Mouse (Mus musculus): ENCODE measurements around the gene Glod4. TPM values are rescaled to one million over a fixed set of nuclear protein-coding genes. Genes with fewer than 3 reads are reported as not detected.
A peak's percentile ranks its signal among the peaks of the same experiment; 100 is the strongest.

Gene Glod4
- polyA plus RNA-seq, 1 experiment from 2014 or later: 138 TPM

DNA sequence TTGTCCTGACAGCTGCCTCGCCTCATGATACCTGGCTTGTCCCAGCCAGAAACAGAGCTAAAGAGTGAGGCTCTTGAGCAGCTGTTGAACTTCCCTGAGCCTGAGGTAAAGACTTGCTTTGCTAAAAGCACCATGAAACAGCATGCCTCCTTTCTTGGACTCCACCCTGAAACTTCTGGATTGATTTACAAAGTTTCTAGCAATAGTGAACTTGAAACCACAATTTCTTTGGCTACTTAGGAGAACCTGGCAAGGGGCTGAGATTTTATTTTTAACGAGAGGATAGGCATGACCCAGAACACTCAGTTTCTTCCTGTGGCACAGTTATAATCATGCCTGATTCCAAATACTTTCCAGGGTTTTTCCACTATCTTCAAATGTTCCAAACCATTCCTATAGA lies 121.0 kb downstream of the Glod4 start:
- H3K4me3 ChIP-seq (replicated peaks): no peak overlapping the region
- ATAC-seq: no peak
- no peak overlapping the region for H3K27ac ChIP-seq
- peaks cover 4% of the 10 kb centered on the region; the same call in 1 of the 2 replicates for H3K36me3 ChIP-seq
- 85% methylated on average over 2 of the region's 2 CpGs for WGBS
- H3K27me3 ChIP-seq (replicated peaks): no peaks in the 10 kb centered on the region
- no peak overlapping the region for H3K4me2 ChIP-seq (replicated peaks)
- H3K4me1 ChIP-seq (replicated peaks): peaks cover 16% of the 10 kb centered on the region
- H3K9ac ChIP-seq: no peak overlapping the region
- H3K9me3 ChIP-seq: no peaks in the 10 kb centered on the region

DNA sequence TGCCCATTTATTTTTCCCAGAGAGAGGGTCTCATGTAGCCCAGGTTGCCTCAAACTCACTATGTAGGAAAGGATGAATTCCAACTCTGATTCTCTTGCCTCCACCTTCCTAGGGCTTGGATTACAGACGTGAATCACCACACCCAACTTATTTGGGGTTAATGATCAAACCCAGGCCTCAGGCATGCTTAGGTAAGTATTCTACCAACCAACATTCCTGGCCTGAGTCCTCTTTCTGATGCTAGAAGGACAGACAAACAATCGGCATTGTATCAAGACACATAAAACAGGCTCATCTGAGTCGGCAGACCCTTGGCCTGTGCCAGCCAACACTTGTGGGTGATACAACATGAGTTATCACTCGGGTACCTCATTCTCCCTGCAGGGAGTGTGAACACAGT lies 122.4 kb downstream of the Glod4 start:
- Histone ChIP-seq H3K9me3 (no peaks in the 10 kb centered on the region), H3K9ac (no peak overlapping the region), H3K27me3 (replicated peaks) (no peaks in the 10 kb centered on the region), H3K36me3 (peaks cover 12% of the 10 kb centered on the region; the same call in 1 of the 2 replicates), H3K4me1 (replicated peaks) (peaks cover 16% of the 10 kb centered on the region), H3K4me3 (replicated peaks) (no peak overlapping the region), H3K27ac (peak overlapping the region; percentile 15; the same call in 1 of the 2 replicates), H3K4me2 (replicated peaks) (no peak overlapping the region)
- ATAC-seq: no peak
- 65% methylated on average over 4 of the region's 4 CpGs for WGBS

DNA sequence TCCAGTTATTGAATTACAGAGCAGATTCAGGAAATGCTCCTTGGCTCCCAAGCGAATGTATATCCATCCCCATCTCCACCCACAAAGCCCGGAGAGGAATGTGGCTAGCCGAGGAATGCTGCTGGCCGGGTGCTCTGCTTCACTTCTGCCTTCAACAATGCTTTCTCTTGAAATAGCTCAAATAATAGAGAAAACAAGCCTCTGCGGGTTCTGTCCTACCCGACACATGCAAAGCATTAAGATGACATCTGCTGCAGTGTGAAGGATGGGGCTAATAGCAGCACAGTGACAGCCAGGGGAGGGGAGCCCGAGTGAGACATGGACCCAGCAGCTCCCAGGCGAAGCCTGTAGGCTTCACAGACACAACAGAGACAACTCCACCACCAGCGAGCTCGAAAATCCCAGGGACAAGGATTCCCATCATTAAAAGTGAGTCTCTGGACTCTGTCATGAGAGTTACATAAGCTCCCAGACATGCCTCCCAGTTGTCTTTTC lies 123.1 kb downstream of the Glod4 start:
- 19% methylated on average over 10 of the region's 10 CpGs for WGBS
- Histone ChIP-seq H3K27me3 (replicated peaks) (no peaks in the 10 kb centered on the region), H3K9me3 (no peaks in the 10 kb centered on the region), H3K36me3 (peaks cover 13% of the 10 kb centered on the region; the same call in 1 of the 2 replicates), H3K27ac (peak overlapping the region; percentile 71), H3K4me1 (replicated peaks) (peaks cover 16% of the 10 kb centered on the region), H3K4me2 (replicated peaks) (no peak overlapping the region), H3K9ac (no peak overlapping the region), H3K4me3 (replicated peaks) (no peak overlapping the region)
- peak; percentile 58 for ATAC-seq

DNA sequence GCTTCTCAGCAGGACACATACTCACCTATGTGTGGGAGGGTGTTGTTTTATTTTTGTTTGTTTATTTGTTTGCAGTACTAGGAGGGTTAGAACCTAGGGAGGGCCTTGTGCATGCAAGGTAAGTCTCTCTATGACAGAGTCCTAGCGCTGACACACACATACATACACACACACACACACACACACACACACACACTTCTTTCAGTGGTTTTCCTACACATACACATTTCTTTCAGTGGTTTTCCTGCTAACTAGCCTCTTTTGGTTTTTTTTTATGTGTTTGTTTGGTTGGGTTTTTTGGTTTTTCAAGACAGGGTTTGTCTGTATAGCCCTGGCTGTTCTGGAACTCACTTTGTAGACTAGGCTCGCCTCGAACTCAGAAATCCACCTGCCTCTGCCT lies 133.1 kb downstream of the Glod4 start:
- 99% methylated on average over 3 of the region's 3 CpGs for WGBS
- no peak overlapping the region for H3K4me2 ChIP-seq (replicated peaks)
- no peaks in the 10 kb centered on the region for H3K9me3 ChIP-seq
- no peak for ATAC-seq
- H3K9ac ChIP-seq: no peak overlapping the region
- no peak overlapping the region for H3K27ac ChIP-seq
- no peak overlapping the region for H3K4me3 ChIP-seq (replicated peaks)
- peaks cover 10% of the 10 kb centered on the region; the same call in 1 of the 2 replicates for H3K4me1 ChIP-seq (replicated peaks)
- peaks cover 11% of the 10 kb centered on the region; the same call in 1 of the 2 replicates for H3K36me3 ChIP-seq
- H3K27me3 ChIP-seq (replicated peaks): no peaks in the 10 kb centered on the region

DNA sequence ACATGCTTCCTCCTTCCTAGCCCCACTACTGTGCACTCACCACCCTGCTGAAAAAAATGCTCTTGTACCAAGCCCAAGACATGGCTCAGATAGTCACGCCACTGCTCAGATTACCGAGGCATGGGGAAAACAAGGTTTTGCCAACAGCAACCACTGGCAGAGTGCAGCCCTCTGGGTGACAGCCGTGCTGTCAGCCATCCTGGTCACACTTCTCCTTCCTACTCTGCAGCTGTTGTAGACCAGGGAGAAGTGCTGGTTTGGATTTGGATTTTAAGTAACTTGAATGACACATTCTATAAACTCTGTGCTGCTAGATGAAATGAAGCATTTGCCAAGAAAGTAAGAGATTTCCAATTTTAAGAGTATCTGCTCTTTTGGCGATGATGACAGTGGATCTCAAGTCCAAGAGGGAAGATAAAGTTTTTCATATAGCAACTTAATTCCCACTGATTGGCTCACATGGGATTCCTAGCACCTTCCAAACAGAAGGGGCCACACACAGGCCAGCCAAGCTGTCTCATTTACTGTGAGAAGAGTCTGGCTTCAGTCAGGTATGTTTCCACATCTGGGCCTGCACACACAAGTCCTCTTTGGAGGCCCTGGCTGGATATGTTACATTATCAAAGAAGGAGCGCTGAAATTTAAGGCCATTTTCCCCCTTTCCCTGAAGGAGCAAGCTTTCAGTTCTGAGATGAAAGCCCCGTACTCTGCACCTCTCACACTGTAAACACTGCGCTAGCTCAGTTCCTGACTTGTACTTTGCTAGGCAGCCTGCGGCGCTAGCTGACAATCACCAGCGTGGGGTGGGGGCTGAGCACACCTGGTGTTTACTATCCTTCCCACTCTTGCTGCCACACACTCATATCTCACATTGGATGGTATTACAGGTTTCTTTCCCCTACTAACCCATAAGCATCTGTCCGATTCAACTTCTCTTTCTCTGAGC lies 136.7 kb downstream of the Glod4 start:
- peaks cover 7% of the 10 kb centered on the region; the same call in 1 of the 2 replicates for H3K36me3 ChIP-seq
- no peak overlapping the region for H3K4me3 ChIP-seq (replicated peaks)
- H3K4me1 ChIP-seq (replicated peaks): peaks cover 14% of the 10 kb centered on the region
- WGBS: 57% methylated on average over 11 of the region's 11 CpGs
- H3K4me2 ChIP-seq (replicated peaks): no peak overlapping the region
- H3K9ac ChIP-seq: no peak overlapping the region
- no peaks in the 10 kb centered on the region for H3K27me3 ChIP-seq (replicated peaks)
- H3K27ac ChIP-seq: peak overlapping the region; percentile 56
- no peaks in the 10 kb centered on the region for H3K9me3 ChIP-seq
- 0 out of 2 replicates have a peak, but pooled peaks have one; percentile 51 for ATAC-seq

DNA sequence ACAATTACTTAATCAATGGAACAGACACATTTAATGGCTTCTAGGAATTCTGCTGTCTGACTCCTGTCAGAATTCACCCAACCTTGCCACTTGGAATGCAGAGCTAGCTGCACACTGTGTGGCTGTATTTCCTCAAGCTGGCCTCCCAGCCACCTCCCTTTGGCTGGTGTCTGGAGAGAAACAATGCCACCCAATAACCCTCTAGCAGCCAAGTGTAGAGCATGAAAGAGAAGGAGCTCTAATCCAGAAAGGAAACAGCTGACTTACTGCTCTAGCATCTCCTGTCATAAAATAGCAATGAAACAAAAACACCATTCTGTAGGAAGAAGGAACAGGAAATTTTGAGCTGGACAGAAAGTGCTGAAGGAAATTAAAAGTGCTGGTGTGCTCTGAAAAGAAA lies 142.4 kb downstream of the Glod4 start:
- Histone ChIP-seq H3K9ac (no peak overlapping the region), H3K4me2 (replicated peaks) (no peak overlapping the region), H3K4me3 (replicated peaks) (no peak overlapping the region), H3K27ac (no peak overlapping the region), H3K4me1 (replicated peaks) (peaks cover 33% of the 10 kb centered on the region), H3K27me3 (replicated peaks) (no peaks in the 10 kb centered on the region), H3K36me3 (no peaks in the 10 kb centered on the region), H3K9me3 (no peaks in the 10 kb centered on the region)
- ATAC-seq: no peak

DNA sequence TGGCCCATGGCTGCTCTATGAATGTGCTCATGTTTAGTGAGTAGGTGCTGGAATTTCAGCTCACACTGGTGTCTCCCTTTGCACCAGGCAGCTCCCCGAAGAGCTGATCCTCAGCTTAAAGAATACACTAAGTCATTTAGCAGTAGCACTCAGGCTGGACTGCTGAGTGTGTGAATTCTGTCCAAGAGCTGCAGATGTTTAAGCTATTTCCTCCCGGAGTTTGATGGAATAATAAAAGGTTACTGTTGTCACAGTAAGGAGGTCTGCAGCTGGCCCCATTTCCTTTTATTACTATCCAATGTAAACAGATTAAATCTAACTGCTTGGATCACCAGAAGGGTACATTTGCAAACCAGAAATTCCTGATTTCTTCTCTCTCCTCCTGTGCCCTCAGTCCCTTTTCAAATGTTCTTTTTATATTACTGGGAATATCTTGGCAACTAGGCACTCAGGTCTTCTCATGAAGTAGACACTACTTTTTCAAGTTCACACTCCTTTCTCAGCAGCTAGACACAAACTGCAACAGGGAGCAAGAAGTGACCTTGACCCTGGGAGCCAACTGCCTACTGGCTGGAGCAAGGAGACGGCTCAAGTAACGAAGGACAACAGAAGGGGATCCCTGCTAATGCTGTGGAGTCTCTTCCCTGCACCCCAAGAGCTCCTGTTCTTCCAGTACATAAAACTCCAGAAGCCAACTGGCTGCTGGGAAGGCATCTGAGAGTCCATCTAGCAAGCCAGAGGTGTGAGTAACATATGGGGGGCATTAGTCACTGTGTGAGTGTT lies 144.1 kb downstream of the Glod4 start:
- Histone ChIP-seq H3K4me2 (replicated peaks) (peak overlapping the region; percentile 2; the same call in 1 of the 2 replicates), H3K9me3 (no peaks in the 10 kb centered on the region), H3K36me3 (no peaks in the 10 kb centered on the region), H3K4me3 (replicated peaks) (no peak overlapping the region), H3K4me1 (replicated peaks) (peaks cover 29% of the 10 kb centered on the region), H3K27me3 (replicated peaks) (no peaks in the 10 kb centered on the region), H3K27ac (peak overlapping the region; percentile 82), H3K9ac (peak overlapping the region; percentile 10; the same call in 1 of the 2 replicates)
- WGBS: 13% methylated on average over 4 of the region's 4 CpGs
- peak; percentile 89 for ATAC-seq

DNA sequence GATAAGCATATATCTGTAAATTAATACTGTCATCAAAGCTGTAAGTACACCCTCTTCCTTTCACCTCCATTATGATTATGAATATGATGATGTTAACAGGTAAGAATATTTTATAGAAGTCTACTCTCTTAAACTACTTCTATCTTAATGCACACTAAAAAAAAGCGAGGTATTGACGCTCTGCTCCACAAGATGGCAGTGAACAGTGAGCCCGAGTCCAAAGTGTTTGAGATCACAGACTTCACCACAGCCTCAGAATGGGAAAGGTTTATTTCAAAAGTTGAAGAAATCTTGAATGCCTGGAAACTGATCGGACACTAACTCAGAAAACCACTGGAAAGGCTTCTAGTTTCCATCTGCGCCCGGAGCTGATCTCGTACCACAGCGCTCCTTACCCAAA lies 149.9 kb downstream of the Glod4 start:
- WGBS: 86% methylated on average over 8 of the region's 8 CpGs
- Histone ChIP-seq H3K36me3 (no peaks in the 10 kb centered on the region), H3K4me1 (replicated peaks) (peaks cover 6% of the 10 kb centered on the region; the same call in 1 of the 2 replicates), H3K9me3 (no peaks in the 10 kb centered on the region), H3K27me3 (replicated peaks) (no peaks in the 10 kb centered on the region), H3K4me2 (replicated peaks) (no peak overlapping the region), H3K9ac (no peak overlapping the region), H3K4me3 (replicated peaks) (no peak overlapping the region), H3K27ac (no peak overlapping the region)
- ATAC-seq: no peak

DNA sequence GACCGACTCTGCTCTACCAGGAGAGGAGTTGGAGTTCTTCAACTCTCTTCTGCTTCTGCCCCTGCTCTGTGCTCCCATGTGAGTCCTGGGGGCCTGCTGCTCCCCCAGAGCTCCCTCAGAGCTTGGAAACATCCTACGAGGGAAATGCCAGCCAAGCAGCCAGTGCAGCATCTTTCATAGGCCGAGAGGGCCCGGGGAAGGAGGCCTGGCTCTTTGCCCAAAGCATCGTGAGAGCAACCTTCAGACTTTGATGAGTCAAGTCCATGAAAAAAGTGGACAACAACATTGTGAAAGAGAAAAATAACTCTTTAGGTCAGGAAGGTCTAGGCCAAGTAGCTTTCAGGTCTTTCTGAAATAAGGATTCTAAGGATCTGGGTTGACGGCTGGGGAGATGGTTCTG lies 153.7 kb downstream of the Glod4 start:
- Histone ChIP-seq H3K4me1 (replicated peaks) (0 out of 2 replicates have a peak, but pooled peaks cover 3% of the 10 kb centered on the region), H3K9me3 (no peaks in the 10 kb centered on the region), H3K36me3 (no peaks in the 10 kb centered on the region), H3K9ac (no peak overlapping the region), H3K4me3 (replicated peaks) (no peak overlapping the region), H3K4me2 (replicated peaks) (no peak overlapping the region), H3K27ac (no peak overlapping the region), H3K27me3 (replicated peaks) (no peaks in the 10 kb centered on the region)
- no peak for ATAC-seq
- 81% methylated on average over 6 of the region's 6 CpGs for WGBS

DNA sequence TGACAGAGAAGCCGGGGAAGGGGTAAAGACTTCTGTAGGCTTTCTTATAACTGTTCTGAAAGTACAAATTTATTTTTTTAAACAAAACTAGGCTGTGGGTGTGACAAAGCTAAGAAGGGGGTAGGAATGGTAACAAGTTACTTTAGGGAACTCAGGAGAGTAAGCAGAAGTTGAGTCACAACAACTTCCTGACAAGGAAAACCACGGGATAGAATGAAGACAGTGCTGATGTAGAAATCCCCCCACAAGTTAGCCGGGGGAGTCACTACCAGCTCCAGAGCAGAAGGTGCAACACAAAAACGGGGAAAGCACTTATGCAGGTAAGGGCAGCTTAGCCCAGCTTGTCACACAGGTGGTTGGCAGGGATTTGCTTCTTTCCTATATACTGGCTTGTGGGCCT lies 155.0 kb downstream of the Glod4 start:
- Histone ChIP-seq H3K4me2 (replicated peaks) (no peak overlapping the region), H3K4me1 (replicated peaks) (0 out of 2 replicates have a peak, but pooled peaks cover 3% of the 10 kb centered on the region), H3K4me3 (replicated peaks) (no peak overlapping the region), H3K9ac (no peak overlapping the region), H3K27ac (no peak overlapping the region), H3K27me3 (replicated peaks) (no peaks in the 10 kb centered on the region), H3K36me3 (no peaks in the 10 kb centered on the region), H3K9me3 (no peaks in the 10 kb centered on the region)
- no peak for ATAC-seq
- 83% methylated on average over 4 of the region's 4 CpGs for WGBS

DNA sequence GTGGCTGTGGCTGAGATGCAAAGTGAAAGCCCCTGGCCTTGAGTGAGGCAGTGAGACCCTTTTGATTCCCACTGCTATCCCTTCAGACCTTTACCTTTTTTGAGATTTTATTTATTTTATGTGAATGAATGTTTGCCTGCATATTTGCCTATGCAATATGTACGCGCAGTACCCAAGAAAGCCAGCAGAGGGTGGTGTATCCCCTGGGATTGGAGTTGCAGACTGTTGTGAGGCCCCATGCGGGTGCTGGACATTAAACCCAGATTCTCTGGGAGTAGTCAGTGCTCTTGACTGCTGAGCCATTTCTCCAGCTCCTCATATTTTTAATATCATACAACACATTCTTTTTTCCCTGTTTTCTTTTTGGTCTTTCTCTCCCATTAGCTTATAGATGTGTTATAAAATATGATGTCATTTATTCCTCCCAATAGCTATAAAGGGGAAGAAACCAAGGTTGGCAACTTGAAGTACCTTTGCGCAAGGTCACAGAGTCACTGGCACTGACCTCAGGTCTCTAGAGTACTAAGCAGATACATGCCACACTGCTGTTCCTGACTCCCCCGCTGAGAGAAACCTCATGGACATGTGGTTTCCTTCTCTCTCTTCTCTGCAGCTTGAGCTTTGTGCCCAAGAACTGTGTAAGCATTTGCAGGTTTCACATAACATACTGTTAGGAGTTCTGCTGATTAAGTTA lies 157.5 kb downstream of the Glod4 start:
- H3K4me3 ChIP-seq (replicated peaks): no peak overlapping the region

More for the DNA sequence above, 157.5 kb downstream of the Glod4 start:
- Histone ChIP-seq H3K4me2 (replicated peaks) (no peak overlapping the region), H3K9me3 (no peaks in the 10 kb centered on the region), H3K9ac (no peak overlapping the region), H3K27me3 (replicated peaks) (no peaks in the 10 kb centered on the region), H3K4me1 (replicated peaks) (0 out of 2 replicates have a peak, but pooled peaks cover 3% of the 10 kb centered on the region), H3K27ac (no peak overlapping the region), H3K36me3 (0 out of 2 replicates have a peak, but pooled peaks cover 2% of the 10 kb centered on the region)
- ATAC-seq: no peak
- 76% methylated on average over 5 of the region's 5 CpGs for WGBS
